Mouse (Mus musculus) intestine, embryonic 15.5 days (tissue): ENCODE results near the gene S100a2. TPM values are rescaled to one million over a fixed set of nuclear protein-coding genes. Genes with fewer than 3 reads are reported as not detected.

ENCODE experiments used
- ATAC-seq: fragments of 200-750 bp; cut with Nextera tagmentation; 2 replicates; pipeline ENCODE4 v1.8.0; 2017; ENCODE audit warnings: moderate TSS enrichment, moderate library complexity
- H3K27ac ChIP-seq: fragments of 300-500 bp; sonication (generic); 2 replicates; pipeline ENCODE4 v1.5.1; 2015; ENCODE audit warnings: mild to moderate bottlenecking, inconsistent platforms
- H3K27me3 ChIP-seq: fragments of 300-500 bp; sonication (generic); replicated peaks from 2 replicates; pipeline ENCODE4 v1.6.1; 2015; ENCODE audit warnings: inconsistent platforms
- H3K36me3 ChIP-seq: fragments of 300-500 bp; sonication (generic); 2 replicates; pipeline ENCODE4 v1.6.1; 2015; ENCODE audit warnings: inconsistent platforms
- H3K4me1 ChIP-seq: fragments of 300-500 bp; sonication (generic); replicated peaks from 2 replicates; pipeline ENCODE4 v1.6.1; 2015; ENCODE audit warnings: inconsistent platforms
- H3K4me2 ChIP-seq: fragments of 300-500 bp; sonication (generic); replicated peaks from 2 replicates; pipeline ENCODE4 v1.6.1; 2015; ENCODE audit warnings: mild to moderate bottlenecking, inconsistent platforms
- H3K4me3 ChIP-seq: fragments of 300-500 bp; sonication (generic); replicated peaks from 2 replicates; pipeline ENCODE4 v1.5.1; 2015; ENCODE audit warnings: inconsistent platforms
- H3K9ac ChIP-seq: fragments of 300-500 bp; sonication (generic); 2 replicates; pipeline ENCODE4 v1.6.1; 2015; ENCODE audit warnings: inconsistent platforms
- H3K9me3 ChIP-seq: fragments of 300-500 bp; sonication (generic); 2 replicates; pipeline ENCODE4 v1.6.1; 2016; ENCODE audit warnings: inconsistent platforms
- WGBS: fragments of 180-500 bp; shearing (Covaris S2); methylation state at CpG from one replicate; pipeline ENCODE4 v1.1.7; 2015; 5-methylcytosine and 5-hydroxymethylcytosine counted together
- polyA plus RNA-seq: library from polyadenylated mRNA; unstranded; fragments of >200 nt; fragmentation: Nextera tagmentation; extraction: Ambion mirVana; gene quantifications from 2 replicates; pipeline ENCODE4 v1.2.1, GENCODE M21; 2015

S100a2 gene
- polyA plus RNA-seq, 1 experiment from 2014 or later, result not detected

DNA sequence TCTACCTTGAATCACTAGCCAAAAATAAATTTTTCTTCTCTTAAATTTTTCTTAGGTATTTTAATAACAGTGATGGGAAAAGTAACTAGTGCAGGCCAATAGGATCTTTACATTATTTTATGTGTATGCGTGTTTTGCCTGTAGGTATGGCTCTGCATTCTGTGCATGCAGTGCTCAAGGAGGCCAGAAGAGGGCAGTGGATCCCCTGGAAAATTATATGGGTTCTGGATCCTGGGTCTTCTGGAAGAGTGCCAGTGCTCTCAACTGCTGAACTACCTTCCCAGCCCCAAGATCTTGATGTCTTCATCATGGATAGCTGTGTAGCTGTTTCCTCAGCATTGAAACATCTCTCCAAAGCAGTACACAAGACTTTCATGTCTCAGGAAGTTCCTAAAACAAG lies 7.9 kb upstream of the S100a2 start:
- Histone ChIP-seq H3K4me3 (no peak overlapping the region), H3K36me3 (no peaks in the 10 kb centered on the region), H3K27me3 (no peaks in the 10 kb centered on the region), H3K4me2 (no peak overlapping the region), H3K9me3 (no peaks in the 10 kb centered on the region), H3K9ac (no peak overlapping the region), H3K4me1 (peaks cover 26% of the 10 kb centered on the region), H3K27ac (no peak overlapping the region)
- 88% methylated on average over 1 of the region's 1 CpGs for WGBS
- no peak for ATAC-seq

DNA sequence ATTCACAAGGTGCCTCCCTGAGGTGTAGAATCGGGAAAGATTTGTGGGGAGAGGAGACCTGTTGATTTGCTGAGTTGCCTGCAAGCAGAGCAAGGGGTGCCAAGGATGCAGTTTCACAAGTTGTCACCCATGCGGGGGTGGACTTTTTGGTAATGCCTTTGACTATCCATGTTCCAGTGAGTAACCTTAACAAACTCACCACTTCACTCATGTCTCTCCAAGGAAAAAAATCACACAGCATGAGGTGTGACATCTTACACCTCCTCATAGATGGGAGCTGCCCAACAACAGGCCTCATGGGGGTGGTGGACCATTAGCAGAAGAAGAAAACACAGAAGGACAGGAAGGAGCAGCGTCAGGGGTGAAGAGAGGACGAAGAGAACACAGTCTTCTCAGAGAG lies 7.5 kb upstream of the S100a2 start:
- Histone ChIP-seq H3K9ac (no peak overlapping the region), H3K4me1 (peaks cover 26% of the 10 kb centered on the region)
- WGBS, result 90% methylated on average over 4 of the region's 4 CpGs

DNA sequence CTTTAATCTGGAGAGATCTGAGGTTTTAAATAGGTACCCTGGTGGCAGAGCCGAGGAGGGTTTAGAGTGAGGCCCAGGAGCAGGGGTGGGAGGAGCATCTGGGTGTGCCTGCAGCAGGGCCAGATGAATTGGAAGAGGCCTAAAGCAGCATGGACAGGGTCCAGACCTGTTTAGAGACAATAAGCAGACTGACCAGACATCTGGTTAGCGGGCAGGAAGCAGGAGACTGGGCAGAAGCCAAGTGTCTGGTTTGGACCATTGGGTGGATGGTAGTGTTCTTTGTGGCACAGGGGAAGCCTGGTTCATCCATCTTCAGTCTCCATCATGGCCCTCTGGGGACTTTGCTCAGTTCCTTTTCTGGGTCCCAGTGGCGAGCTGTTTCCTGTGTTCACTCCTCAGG lies 6.2 kb upstream of the S100a2 start:
- no peak for ATAC-seq
- WGBS, result 40% methylated on average over 3 of the region's 3 CpGs
- peak overlapping the region; percentile 30 for H3K27ac ChIP-seq

More for the DNA sequence above, 7.5 kb upstream of the S100a2 start:
- H3K36me3 ChIP-seq, result no peaks in the 10 kb centered on the region
- no peak overlapping the region for H3K4me3 ChIP-seq
- no peak overlapping the region for H3K27ac ChIP-seq
- ATAC-seq, result no peak
- H3K27me3 ChIP-seq, result no peaks in the 10 kb centered on the region
- no peaks in the 10 kb centered on the region for H3K9me3 ChIP-seq
- H3K4me2 ChIP-seq, result no peak overlapping the region

DNA sequence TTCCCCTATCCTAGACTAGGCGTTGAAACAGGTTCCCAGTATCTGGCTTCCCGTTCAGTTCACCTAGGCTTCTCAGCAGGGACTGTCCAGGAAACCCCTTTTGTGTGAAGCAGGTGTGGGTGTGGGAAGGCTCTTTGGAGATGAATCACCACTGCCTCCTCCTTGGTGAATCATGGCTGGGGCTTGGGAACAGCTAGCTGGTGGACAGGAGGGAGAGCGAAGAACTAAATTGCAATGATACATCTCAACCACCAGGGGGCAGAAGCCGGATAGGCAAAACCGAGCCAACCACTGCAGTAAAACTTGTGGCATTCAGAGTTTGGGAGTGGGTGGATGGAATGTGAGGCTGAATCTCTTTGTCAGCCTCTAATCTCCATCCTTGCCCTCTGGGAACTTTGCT lies 4.5 kb upstream of the S100a2 start:
- H3K4me1 ChIP-seq, result peaks cover 26% of the 10 kb centered on the region
- H3K4me3 ChIP-seq, result no peak overlapping the region
- H3K36me3 ChIP-seq, result no peaks in the 10 kb centered on the region
- H3K9ac ChIP-seq, result no peak overlapping the region
- H3K9me3 ChIP-seq, result no peaks in the 10 kb centered on the region
- peak; percentile 42 for ATAC-seq
- 31% methylated on average over 5 of the region's 5 CpGs for WGBS
- H3K4me2 ChIP-seq, result no peak overlapping the region
- no peaks in the 10 kb centered on the region for H3K27me3 ChIP-seq
- H3K27ac ChIP-seq, result 0 out of 2 replicates have a peak overlapping the region, but pooled peaks have one; percentile 10

More for the DNA sequence above, 6.2 kb upstream of the S100a2 start:
- H3K4me3 ChIP-seq, result no peak overlapping the region
- H3K27me3 ChIP-seq, result no peaks in the 10 kb centered on the region
- H3K36me3 ChIP-seq, result no peaks in the 10 kb centered on the region
- H3K4me2 ChIP-seq, result no peak overlapping the region
- no peak overlapping the region for H3K9ac ChIP-seq
- no peaks in the 10 kb centered on the region for H3K9me3 ChIP-seq
- H3K4me1 ChIP-seq, result peaks cover 26% of the 10 kb centered on the region

DNA sequence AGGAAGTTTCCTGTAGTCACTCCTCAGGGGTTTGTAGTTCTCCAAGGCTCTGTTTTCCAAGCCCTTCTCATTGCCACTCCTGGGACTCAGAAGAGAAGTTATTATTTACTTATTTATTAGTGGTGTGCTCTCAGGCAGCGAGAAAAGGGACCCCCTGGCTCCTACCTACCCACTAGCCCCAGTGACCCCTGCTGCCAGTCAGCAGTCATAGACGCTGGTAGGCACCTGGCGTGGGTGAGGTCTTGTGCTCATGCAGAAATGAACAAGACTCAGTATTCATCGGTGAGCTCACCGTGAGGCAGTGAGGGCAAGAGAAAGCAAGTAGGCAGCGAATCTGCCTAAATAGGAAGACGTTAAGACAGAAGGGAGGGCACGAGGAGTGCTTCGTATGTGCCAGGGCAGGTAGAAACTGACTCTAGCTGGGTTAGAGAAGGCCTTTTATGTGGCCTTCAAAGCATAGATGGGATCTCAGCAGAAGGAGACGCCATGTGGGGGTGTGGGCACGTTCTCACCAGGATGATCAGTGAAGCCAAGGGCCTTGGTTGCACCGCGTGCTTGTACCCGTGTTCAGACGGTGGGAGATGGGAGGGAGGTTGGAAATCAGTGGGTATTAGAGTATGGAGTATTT lies 3.9 kb upstream of the S100a2 start:
- ATAC-seq, result no peak
- Histone ChIP-seq H3K9me3 (no peaks in the 10 kb centered on the region), H3K4me1 (peaks cover 26% of the 10 kb centered on the region), H3K36me3 (no peaks in the 10 kb centered on the region), H3K27ac (peak overlapping the region; percentile 82), H3K4me2 (no peak overlapping the region), H3K9ac (no peak overlapping the region), H3K27me3 (no peaks in the 10 kb centered on the region), H3K4me3 (no peak overlapping the region)
- WGBS, result 85% methylated on average over 15 of the region's 15 CpGs

DNA sequence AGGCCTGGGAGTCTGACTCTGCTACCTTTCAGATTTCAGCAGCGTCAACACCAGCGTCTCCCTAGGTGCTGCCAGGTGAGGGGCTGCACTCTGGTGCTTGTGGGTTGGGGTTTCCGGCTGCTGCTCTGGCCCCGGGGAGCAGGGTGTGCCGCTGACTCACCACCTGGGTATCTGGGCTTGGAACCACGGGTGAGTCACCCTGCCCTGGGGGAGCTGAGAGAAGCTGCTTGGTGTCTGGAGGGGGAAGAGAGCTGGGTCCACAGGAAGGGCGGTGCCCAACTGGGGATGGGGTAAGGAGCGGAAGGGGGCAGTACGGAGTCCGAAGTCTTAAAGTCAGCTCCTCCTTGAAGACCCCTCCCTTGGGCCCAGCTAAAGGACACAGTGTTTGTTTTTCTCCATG lies 3.1 kb upstream of the S100a2 start:
- Histone ChIP-seq H3K9me3 (no peaks in the 10 kb centered on the region), H3K9ac (no peak overlapping the region), H3K36me3 (no peaks in the 10 kb centered on the region), H3K27me3 (no peaks in the 10 kb centered on the region), H3K27ac (peak overlapping the region; percentile 82), H3K4me2 (no peak overlapping the region), H3K4me3 (no peak overlapping the region), H3K4me1 (peaks cover 26% of the 10 kb centered on the region)
- ATAC-seq, result peak; percentile 91
- WGBS, result 42% methylated on average over 10 of the region's 10 CpGs

DNA sequence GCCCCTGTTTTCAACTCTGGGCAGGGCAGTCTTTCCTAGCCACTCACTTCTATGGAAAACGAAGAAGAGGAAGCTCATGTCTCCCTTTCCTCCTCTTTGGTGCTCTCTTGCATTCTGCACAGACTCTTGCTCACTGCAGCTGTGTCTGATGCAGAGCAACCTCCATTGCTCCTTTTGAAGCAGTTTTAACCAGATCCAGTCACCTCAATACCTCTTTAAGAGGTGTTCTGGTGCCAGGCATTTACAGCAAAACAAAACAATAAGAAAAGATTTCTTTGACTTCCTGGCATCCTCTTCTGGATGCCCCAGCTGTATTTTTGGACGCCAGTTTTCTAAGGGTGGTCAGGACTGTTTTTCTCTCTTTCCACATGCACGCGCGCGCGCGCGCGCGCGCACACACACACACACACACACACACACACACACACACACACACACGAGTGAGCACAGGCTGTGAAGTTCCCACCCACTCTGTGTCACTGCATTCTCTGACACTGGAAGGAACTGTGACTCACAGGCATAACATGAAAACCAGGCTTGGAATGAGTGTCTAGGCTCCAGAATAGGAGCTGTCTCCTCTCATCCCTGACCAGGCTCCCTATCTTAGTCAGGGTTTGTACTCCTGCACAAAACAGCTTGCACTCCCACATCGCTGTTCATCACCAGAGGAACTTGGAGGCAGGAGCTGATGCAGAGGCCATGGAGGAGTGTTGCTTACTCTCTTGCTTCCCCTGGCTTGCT lies 2.5 kb upstream of the S100a2 start:
- H3K4me3 ChIP-seq, result no peak overlapping the region
- H3K27me3 ChIP-seq, result no peaks in the 10 kb centered on the region
- ATAC-seq, result no peak
- H3K27ac ChIP-seq, result peak overlapping the region; percentile 82
- WGBS, result 79% methylated on average over 14 of the region's 14 CpGs
- H3K36me3 ChIP-seq, result no peaks in the 10 kb centered on the region
- no peak overlapping the region for H3K4me2 ChIP-seq
- H3K4me1 ChIP-seq, result peaks cover 26% of the 10 kb centered on the region
- no peaks in the 10 kb centered on the region for H3K9me3 ChIP-seq
- H3K9ac ChIP-seq, result no peak overlapping the region

DNA sequence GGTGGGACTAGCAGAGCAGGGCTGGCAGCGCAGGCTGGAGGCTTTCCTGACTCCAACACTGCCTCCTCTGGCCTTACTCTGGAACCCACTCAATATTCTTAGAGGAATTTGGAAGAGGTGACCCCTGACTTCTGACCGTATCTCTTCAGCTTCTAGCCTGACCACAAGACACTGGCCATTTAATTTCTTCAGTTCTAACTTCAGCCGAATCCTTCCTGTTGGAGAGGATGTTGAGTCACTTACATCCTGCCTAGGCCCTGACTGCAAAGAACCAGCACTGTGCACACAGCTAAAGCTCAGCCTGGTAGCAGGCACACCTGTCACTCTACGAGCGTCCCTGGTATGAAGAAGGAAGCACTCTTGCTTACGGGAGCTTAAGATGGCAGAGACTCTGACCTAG lies 657 bp upstream of the S100a2 start:
- H3K27me3 ChIP-seq, result no peaks in the 10 kb centered on the region
- peaks cover 14% of the 10 kb centered on the region for H3K4me1 ChIP-seq
- no peak for ATAC-seq
- no peak overlapping the region for H3K9ac ChIP-seq
- H3K9me3 ChIP-seq, result no peaks in the 10 kb centered on the region
- 76% methylated on average over 6 of the region's 6 CpGs for WGBS
- no peak overlapping the region for H3K27ac ChIP-seq
- H3K36me3 ChIP-seq, result no peaks in the 10 kb centered on the region
- H3K4me2 ChIP-seq, result no peak overlapping the region
- no peak overlapping the region for H3K4me3 ChIP-seq

DNA sequence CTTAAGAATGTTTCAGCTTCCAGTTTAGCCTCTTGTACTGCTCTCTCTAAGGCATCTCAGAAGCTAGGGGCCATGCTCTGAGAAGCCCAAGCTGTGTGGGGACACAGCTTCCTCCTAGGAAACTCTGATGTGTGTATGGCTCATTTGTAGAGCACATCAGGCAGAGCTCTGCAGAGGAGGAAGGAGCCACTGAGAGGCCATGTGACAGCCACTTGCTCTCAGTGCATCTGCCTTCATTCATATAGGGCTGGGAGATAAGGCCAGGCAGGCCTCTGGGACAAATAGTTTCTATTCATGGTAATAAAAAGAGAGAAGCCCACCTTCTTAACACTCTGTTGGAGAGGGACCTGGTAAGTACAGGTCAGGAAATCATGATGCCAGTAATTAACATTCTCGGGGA lies 4.4 kb downstream of the S100a2 start:
- no peaks in the 10 kb centered on the region for H3K36me3 ChIP-seq
- ATAC-seq, result no peak
- H3K4me2 ChIP-seq, result no peak overlapping the region
- 79% methylated on average over 1 of the region's 1 CpGs for WGBS
- H3K27ac ChIP-seq, result no peak overlapping the region
- no peak overlapping the region for H3K4me3 ChIP-seq
- no peaks in the 10 kb centered on the region for H3K9me3 ChIP-seq
- H3K27me3 ChIP-seq, result no peaks in the 10 kb centered on the region
- no peak overlapping the region for H3K9ac ChIP-seq
- no peaks in the 10 kb centered on the region for H3K4me1 ChIP-seq

DNA sequence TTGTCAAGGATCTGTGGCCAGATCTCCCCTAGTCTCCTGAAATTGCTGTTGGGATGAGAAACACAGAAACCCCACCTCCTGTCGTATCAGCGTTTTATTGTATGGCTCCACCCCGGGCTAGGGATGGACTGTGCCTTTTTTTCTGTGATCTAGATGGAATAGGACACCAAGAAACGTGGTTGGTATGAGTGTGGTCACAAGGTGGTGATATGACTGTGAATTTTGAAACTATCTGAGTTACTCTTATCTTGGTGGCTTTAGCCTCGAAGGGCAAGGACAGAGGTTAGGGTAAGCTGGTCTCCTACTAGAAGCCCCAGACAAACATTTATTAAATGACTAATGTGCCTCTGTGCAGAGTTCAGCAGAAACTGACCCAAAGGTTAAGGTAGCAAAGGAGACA lies 5.5 kb downstream of the S100a2 start:
- Histone ChIP-seq H3K27me3 (no peaks in the 10 kb centered on the region), H3K9me3 (no peaks in the 10 kb centered on the region), H3K4me1 (no peaks in the 10 kb centered on the region), H3K9ac (no peak overlapping the region), H3K4me2 (no peak overlapping the region), H3K36me3 (no peaks in the 10 kb centered on the region), H3K27ac (no peak overlapping the region), H3K4me3 (no peak overlapping the region)
- WGBS, result 52% methylated on average over 5 of the region's 5 CpGs
- ATAC-seq, result peak; percentile 60; the same call in 1 of the 2 replicates

DNA sequence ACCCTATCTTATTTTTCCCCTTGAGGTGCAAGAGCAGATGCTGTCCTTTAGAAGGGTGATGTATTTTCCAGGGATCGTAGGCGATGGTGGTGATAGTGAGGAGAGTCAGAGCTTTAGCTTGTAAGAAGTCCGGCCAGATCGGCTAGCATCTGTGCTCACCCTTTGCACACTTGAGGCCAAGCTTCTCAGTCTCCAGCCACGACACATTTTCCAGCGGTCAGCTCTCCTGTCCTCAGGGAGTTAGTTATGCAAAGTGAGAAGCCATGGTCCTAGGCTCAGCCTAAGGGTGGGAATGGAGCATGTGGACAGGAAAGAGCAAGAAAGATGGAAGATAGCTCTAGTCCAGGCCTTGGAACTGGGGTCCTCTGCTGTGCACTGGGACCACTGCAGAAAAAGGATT lies 6.8 kb downstream of the S100a2 start:
- Histone ChIP-seq H3K27ac (no peak overlapping the region), H3K4me2 (no peak overlapping the region), H3K36me3 (no peaks in the 10 kb centered on the region), H3K27me3 (no peaks in the 10 kb centered on the region), H3K9ac (no peak overlapping the region), H3K4me3 (no peak overlapping the region), H3K4me1 (no peaks in the 10 kb centered on the region), H3K9me3 (no peaks in the 10 kb centered on the region)
- 89% methylated on average over 6 of the region's 6 CpGs for WGBS
- no peak for ATAC-seq

DNA sequence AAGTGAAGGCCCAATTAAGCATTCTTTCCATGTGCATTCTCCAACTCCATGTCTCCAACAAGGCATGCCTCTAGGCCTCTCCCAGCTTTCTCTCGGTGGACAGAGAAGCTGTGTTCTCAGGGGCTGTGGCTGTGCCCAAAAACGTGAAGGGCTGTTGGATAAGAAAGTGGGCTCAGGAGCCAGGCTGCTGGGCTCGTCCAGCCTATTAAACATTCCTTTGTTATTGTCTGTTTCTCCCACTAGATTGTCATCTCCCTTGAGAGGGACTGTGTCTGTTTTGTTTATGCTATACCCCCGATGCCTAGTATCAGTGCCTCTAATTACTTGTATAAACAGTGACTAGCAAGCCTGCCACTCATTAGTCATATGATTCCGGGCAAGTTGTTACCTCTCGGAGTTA lies 7.7 kb downstream of the S100a2 start:
- Histone ChIP-seq H3K9me3 (no peaks in the 10 kb centered on the region), H3K36me3 (no peaks in the 10 kb centered on the region), H3K4me3 (no peak overlapping the region), H3K27ac (no peak overlapping the region), H3K27me3 (no peaks in the 10 kb centered on the region), H3K4me1 (no peaks in the 10 kb centered on the region), H3K9ac (no peak overlapping the region), H3K4me2 (no peak overlapping the region)
- no peak for ATAC-seq
- 31% methylated on average over 6 of the region's 6 CpGs for WGBS

DNA sequence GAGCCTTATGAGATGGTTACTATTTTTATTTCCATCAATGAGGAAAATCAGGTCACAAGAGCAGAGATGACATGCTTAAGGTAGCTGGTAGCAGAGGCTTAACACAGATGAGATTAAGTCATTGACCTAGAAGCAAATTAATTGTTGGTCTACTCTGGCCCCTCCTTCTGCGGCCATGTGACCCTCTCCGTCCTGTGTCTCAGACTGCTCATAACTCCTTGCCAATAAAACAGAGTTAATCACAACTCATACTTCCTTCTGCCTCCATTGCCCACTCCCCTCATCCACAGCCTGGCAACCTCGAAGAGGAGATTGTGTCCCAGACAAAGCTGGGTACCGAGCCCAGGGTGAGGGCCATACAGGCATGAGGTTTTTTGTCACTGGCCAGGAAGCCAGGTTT lies 8.2 kb downstream of the S100a2 start:
- WGBS, result 69% methylated on average over 4 of the region's 4 CpGs
- H3K4me1 ChIP-seq, result no peaks in the 10 kb centered on the region
- ATAC-seq, result no peak
- no peak overlapping the region for H3K9ac ChIP-seq
- H3K9me3 ChIP-seq, result no peaks in the 10 kb centered on the region
- H3K4me3 ChIP-seq, result no peak overlapping the region
- no peaks in the 10 kb centered on the region for H3K36me3 ChIP-seq
- H3K4me2 ChIP-seq, result no peak overlapping the region
- no peak overlapping the region for H3K27ac ChIP-seq
- no peaks in the 10 kb centered on the region for H3K27me3 ChIP-seq
